Mouse (Mus musculus): ENCODE measurements around the gene 4930518I15Rik. TPM values are rescaled to one million over a fixed set of nuclear protein-coding genes. Genes with fewer than 3 reads are reported as not detected.

Gene 4930518I15Rik
- polyA plus RNA-seq, 1 experiment from 2014 or later, result 9.6 TPM

GRCm38 (mm10) chr2:156811556-156811955 lies 46.2 kb downstream of the 4930518I15Rik start:
- H3K4me3 ChIP-seq, result no peak overlapping the region
- H3K36me3 ChIP-seq, result no peaks in the 10 kb centered on the region
- H3K9ac ChIP-seq, result no peak overlapping the region
- no peaks in the 10 kb centered on the region for H3K27me3 ChIP-seq
- no peak overlapping the region for H3K27ac ChIP-seq
- H3K4me1 ChIP-seq, result peaks cover 14% of the 10 kb centered on the region; the same call in 1 of the 2 replicates
- no peaks in the 10 kb centered on the region for H3K9me3 ChIP-seq
- H3K4me2 ChIP-seq (replicated peaks), result no peak overlapping the region
- no peak for ATAC-seq (ENCODE audit: insufficient number of reproducible peaks, insufficient read depth, low FRiP score, low TSS enrichment)
- whole genome bisulfite sequencing, result 58% methylated on average over 5 of the region's 5 CpGs

- H3K27ac ChIP-seq, result no peak overlapping the region
- peaks cover 14% of the 10 kb centered on the region; the same call in 1 of the 2 replicates for H3K4me1 ChIP-seq
- no peak overlapping the region for H3K9ac ChIP-seq
- H3K4me2 ChIP-seq (replicated peaks), result no peak overlapping the region
- no peak for ATAC-seq (ENCODE audit: insufficient number of reproducible peaks, insufficient read depth, low FRiP score, low TSS enrichment)
- no peaks in the 10 kb centered on the region for H3K9me3 ChIP-seq
- H3K27me3 ChIP-seq, result no peaks in the 10 kb centered on the region
- no peaks in the 10 kb centered on the region for H3K36me3 ChIP-seq
- 97% methylated on average over 9 of the region's 10 CpGs for WGBS
- no peak overlapping the region for H3K4me3 ChIP-seq
Observed at GRCm38 (mm10) chr2:156810716-156811115, 47.0 kb downstream of the 4930518I15Rik start.

- Histone ChIP-seq H3K4me1 (peaks cover 5% of the 10 kb centered on the region; the same call in 1 of the 2 replicates), H3K27me3 (no peaks in the 10 kb centered on the region), H3K36me3 (no peaks in the 10 kb centered on the region), H3K9me3 (no peaks in the 10 kb centered on the region), H3K4me3 (no peak overlapping the region), H3K9ac (no peak overlapping the region), H3K27ac (no peak overlapping the region; the same call in 1 of the 2 replicates), H3K4me2 (replicated peaks) (no peak overlapping the region)
- 47% methylated on average over 2 of the region's 2 CpGs for WGBS
- no peak for ATAC-seq (ENCODE audit: insufficient number of reproducible peaks, insufficient read depth, low FRiP score, low TSS enrichment)
Observed at GRCm38 (mm10) chr2:156809579-156809978, 48.2 kb downstream of the 4930518I15Rik start.

GRCm38 (mm10) chr2:156806886-156807285 lies 50.9 kb downstream of the 4930518I15Rik start:
- WGBS, result 69% methylated on average over 6 of the region's 6 CpGs
- Histone ChIP-seq H3K4me3 (no peak overlapping the region), H3K27me3 (no peaks in the 10 kb centered on the region), H3K9me3 (no peaks in the 10 kb centered on the region), H3K4me1 (no peaks in the 10 kb centered on the region; the same call in 1 of the 2 replicates), H3K4me2 (replicated peaks) (no peak overlapping the region), H3K27ac (no peak overlapping the region), H3K9ac (no peak overlapping the region), H3K36me3 (no peaks in the 10 kb centered on the region)
- no peak for ATAC-seq (ENCODE audit: insufficient number of reproducible peaks, insufficient read depth, low FRiP score, low TSS enrichment)

Other genes with a start within 250 kb of the 4930518I15Rik start
- 132 and 137 TPM in 2 replicates for gene Dlgap4, start 244.2 kb downstream of the 4930518I15Rik start, polyA plus RNA-seq (2016; fragmentation: Nextera tagmentation; extraction: Ambion mirVana)
- 182 and 184 TPM in 2 replicates for gene Myl9, start 82.5 kb downstream of the 4930518I15Rik start, polyA plus RNA-seq (2016; fragmentation: Nextera tagmentation; extraction: Ambion mirVana)
- gene Tgif2, start 17.9 kb downstream of the 4930518I15Rik start, polyA plus RNA-seq (2016; fragmentation: Nextera tagmentation; extraction: Ambion mirVana), result 89.5 and 95.1 TPM in 2 replicates
- 188 and 190 TPM in 2 replicates for gene Rab5if, start 5.2 kb upstream of the 4930518I15Rik start, polyA plus RNA-seq (2016; fragmentation: Nextera tagmentation; extraction: Ambion mirVana)
- gene Sla2, start 29.2 kb upstream of the 4930518I15Rik start, polyA plus RNA-seq (2016; fragmentation: Nextera tagmentation; extraction: Ambion mirVana), result 0.31 TPM in 2 replicates
- gene Ndrg3, start 134.1 kb upstream of the 4930518I15Rik start, polyA plus RNA-seq (2016; fragmentation: Nextera tagmentation; extraction: Ambion mirVana), result 45.3 and 46.1 TPM in 2 replicates
- 45.1 and 49.6 TPM in 2 replicates for gene Dsn1, start 149.2 kb upstream of the 4930518I15Rik start, polyA plus RNA-seq (2016; fragmentation: Nextera tagmentation; extraction: Ambion mirVana)
- 5.7 and 7.8 TPM in 2 replicates for gene Soga1, start 221.3 kb upstream of the 4930518I15Rik start, polyA plus RNA-seq (2016; fragmentation: Nextera tagmentation; extraction: Ambion mirVana)
- not detected in 2 replicates for gene Tldc2, start 229.1 kb upstream of the 4930518I15Rik start, polyA plus RNA-seq (2016; fragmentation: Nextera tagmentation; extraction: Ambion mirVana)